Mouse (Mus musculus): Measurements from ENCODE around the gene Hdhd5.

Hdhd5 gene

DNA sequence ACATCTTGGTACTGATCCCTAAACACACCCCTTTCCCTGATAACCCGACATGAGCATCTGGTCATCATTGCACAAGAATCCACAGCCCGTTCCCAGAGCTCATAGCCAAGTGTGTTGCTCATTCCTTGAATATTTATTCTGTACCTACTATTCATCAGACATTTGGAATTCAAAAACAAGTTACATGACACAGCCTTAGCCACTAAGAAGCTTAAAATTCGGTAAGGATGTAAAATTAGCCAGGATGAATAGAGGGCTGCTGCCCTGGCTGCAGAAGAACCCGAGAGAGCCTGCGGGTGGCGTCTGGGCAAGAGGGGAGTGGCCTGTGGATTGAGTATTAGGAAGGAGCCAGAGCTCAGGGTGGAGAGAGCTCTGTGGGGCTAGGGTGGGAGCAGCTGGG, 48.4 kb downstream of the Hdhd5 start:
- DNase-seq (ENCODE audit: low spot score) = no peak

DNA sequence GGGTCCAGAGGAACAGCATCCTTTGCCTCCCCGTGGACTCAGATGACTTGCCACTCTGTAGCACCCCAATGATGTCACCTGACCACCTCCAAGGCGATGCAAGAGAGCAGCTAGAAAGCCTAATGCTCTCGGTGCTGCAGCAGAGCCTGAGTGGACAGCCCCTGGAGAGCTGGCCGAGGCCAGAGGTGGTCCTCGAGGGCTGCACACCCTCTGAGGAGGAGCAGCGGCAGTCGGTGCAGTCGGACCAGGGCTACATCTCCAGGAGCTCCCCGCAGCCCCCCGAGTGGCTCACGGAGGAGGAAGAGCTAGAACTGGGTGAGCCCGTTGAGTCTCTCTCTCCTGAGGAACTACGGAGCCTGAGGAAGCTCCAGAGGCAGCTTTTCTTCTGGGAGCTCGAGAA, 49.1 kb downstream of the Hdhd5 start:
- DNase-seq (ENCODE audit: low spot score) = no peak

DNA sequence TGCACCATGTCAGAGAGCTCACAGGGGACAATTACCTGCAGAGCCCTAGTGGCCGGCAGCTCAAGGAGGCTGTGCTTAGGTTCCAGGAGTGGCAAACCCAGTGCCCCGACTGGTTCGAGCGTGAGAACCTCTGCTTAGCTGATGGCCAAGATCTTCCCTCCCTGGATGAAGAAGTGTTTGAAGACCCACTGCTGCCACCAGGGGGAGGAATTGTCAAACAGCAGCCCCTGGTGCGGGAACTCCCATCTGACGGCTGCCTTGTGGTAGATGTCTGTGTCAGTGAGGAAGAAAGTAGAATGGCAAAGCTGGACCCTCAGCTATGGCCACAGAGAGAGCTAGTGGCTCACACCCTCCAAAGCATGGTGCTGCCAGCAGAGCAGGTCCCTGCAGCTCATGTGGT, 49.6 kb downstream of the Hdhd5 start:
- DNase-seq (ENCODE audit: low spot score) = no peak

DNA sequence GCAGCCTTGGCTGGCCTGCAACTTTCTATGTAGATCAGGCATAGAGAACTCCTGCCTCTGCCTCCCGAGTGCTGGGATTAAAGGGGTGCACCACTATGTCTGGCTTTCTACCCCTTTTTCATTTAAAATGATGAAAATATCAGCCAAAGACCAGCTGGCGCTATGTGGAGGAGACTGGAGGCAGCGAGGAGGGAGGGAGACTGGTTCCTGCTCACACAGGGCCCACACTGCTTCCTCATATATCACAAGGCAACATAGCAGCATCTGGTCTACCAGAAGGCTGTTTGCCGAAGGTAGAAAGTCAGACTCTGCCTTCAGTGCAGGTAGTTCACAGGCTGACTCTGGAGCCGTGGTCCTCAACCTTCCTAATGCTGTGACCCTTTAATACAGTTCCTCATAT, 50.8 kb downstream of the Hdhd5 start:
- DNase-seq (ENCODE audit: low spot score) = no peak

DNA sequence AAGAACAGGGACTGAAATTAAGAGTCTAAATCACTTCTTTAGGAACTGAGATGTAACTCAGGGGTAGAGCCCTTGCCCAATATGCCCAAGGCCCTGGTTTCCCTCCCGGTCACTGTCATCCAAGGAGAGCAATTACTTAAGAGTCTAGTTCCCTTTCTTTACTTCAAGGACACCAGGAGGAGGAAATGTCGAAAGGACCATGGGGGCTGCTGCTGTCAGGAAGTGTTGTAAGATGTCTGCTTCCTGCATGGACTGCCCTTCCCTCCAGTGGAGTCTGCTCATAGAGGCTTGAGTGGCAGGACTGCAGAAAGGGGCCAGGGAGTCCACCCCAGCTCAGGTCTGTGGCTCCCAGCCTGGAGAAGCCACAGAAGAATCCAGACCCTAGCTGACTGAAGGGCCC, 51.8 kb downstream of the Hdhd5 start:
- no peak for DNase-seq (ENCODE audit: low spot score)

DNA sequence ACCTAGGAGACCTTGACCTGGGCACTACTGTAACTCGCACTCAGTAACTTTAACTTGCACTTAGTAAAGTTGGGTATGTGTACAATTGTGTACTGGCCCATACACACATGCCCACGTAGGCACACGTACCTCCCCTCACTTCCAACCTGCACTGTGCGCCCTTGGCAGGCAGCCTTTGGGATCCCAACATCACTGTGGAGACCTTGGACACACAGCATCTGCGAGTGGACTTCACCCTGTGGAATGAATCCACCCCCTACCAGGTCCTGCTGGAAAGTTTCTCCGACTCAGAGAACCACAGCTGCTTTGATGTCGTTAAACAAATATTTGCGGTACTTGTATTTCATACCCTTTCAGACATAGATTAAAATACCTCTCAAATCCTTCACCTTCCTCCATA, 55.8 kb downstream of the Hdhd5 start:
- no peak for DNase-seq (ENCODE audit: low spot score)

DNA sequence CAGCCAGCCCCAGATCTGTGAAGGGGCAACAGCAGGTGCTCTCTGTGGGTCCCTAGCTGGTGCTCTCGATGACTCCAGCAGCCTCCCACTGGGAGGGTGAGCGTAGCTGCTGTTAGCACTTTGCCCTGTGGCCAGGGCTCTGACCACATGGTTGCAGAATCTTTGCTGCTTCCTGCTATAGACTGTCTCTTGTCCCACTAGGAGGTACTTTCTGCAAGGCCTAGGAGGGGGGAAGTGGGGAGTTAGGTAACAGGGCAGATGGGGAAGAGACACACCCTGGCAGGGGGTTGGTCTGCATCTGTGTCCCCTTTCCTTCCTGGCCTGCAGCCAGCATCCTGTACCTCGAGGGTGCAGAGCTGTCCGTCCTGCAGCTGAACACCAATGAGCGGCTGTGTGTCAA, 57.7 kb downstream of the Hdhd5 start:
- DNase-seq (ENCODE audit: low spot score) = no peak

DNA sequence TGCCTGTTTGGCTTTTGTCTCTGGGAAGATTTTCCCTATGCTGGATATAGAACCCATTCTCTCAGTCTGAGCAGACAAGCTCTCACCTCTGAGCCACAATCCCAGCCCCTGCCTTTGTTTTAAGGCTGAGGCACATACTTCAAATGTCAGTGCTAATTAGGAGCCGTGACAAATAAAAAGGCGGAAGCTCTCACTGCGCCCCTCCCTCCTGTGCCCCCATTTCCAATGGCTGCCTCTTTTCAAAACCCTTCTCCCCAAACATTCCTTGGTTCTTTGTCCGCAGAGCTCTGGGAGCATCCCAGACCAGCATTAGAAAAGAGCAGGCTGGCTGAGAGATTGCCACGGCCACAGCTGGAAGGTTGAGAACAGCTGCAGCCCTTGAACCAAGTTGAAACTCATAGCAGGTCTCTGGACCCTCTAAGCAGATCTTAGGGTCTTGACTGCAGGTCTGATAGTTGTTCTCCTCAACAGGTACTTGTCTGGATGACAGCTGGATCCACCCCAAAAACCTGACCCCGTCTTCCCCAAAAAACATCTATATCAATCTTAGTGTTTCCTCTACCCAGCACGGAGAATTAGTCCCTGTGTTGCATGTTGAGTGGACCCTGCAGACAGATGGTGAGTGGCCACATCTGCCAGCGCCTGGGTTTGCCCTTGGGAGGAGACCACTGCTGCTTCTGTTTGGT, 58.5 kb downstream of the Hdhd5 start:
- no peak for DNase-seq (ENCODE audit: low spot score)

DNA sequence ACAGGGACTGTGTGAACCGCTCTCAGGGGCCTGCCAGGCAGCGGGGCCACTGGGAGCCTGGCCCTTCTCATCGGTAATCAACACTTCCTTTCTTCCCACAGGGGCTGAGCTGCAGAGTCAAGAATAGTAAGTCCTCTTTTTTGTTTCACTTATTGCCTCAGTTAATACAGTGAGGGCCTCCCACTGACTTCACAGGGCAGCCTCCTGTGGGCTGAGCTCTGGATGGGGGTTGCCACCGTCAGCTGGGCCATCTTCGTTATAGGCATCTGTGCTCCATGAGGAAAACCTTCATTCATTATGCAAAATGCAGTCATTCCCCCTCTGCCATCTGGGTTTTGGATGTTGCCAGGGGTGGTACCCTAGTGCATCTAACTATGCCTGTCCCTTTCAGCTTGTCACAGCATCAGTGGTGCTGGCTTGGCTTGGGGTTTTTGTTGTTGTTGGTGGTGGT, 59.1 kb downstream of the Hdhd5 start:
- DNase-seq (ENCODE audit: low spot score) = no peak

DNA sequence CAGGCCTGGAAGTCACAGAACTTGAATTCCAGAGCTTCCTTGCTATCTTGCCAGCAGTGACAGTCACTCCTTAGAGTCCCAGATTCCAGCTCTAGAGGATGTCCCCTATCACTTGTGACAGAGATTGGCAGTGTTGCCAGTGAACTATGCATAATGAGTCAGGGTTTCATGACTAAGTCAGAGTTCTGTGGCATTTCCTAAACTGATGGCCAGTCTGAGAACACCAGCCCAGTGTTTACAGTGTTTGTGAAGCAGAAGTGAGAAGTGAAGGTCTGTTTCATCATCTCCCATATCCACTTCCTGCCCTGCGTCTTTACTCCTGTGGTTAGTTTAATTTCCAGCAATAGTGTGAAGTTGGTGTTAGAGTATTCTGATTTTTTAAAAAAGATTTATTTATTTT, 60.5 kb downstream of the Hdhd5 start:
- no peak for DNase-seq (ENCODE audit: low spot score)

DNA sequence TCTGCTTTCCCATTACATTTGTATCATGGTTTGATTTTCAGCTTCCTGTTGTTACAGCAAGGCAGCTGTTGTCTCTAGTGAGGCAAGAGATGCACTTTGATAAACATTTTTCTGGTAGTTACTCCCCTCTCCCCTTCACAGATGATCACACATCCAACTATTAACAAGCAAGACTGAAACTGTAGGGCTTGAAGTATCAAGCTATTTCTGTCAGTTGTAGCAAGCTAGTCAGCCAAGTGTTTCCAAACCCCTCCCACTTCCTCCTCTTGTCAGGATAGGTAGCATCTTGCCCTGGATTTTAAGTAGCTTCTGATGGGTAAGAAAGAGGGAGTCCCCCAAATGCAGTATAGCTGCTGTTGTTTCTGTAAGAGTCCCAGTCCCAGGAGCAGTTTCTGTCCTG, 61.3 kb downstream of the Hdhd5 start:
- DNase-seq (ENCODE audit: low spot score) = no peak

DNA sequence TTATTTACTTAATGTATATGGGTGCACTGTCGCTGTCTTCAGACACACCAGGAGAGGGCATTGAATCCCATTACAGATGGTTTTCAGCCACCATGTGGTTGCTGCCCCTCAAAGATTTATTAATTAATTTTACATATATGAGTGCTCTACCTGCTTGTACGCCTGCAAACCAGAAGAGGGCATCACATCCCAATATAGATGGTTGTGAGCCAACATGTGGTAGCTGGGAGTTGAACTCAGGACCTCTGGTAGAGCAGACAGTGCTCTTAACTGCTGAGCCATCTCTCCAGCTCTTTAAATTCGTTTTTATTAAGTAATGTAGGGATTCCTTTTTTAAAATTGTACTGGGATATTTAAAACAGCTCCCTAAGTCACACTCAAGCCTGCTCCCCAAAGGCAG, 61.9 kb downstream of the Hdhd5 start:
- no peak for DNase-seq (ENCODE audit: low spot score)

DNA sequence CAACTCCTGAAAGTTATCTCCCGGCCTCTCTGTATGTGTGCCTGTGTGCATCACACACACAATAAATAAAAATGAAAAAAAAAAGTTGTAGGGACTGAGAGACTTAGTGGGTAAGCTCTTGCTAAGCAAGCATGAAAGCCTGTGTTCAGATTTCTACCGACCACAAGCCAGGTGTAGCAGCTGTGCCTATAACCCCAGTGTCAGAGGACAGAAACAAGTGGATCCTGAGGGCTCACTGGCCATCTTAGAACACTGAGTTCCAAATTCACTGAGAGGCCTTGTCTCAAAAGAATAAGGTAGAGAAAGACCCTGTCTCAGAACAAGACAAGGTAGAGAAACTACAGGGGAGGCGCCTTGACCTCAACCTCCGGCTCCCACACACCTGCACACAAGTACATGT, 62.9 kb downstream of the Hdhd5 start:
- no peak for DNase-seq (ENCODE audit: low spot score)

DNA sequence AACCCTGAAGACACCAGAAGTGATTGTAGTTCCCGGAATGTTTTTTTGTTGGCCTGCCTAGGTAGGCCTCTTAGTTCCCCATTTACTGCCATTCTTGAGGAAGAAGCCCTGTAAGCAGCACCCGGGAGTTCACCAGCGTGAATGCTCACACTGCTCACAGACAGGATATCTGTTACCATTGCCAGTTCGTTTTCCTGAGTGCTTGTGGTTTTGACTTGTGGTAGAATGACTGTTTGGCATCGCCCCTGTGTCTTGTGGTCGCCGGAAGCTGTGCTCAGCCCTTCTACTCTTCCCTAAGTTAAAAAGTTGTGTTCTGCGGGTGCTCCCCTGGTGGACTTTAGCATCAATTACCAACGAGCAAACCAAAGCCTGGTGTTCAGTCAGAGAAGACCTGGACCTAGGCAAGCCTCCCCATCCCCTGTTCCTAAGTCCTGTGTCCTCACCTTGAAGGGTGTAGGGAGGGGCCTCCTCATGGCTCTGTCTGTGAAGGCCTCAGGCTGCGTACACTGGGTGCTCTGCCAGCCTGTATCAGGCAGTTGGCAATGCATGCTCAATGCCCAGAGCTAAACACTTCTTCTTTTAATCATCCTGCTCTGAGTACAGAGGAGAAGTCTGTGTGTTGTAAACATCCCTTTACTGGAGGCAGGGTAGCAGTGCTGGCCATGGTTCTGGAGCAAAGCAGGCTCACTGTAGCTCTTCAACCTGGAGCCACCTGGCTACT, 64.3 kb downstream of the Hdhd5 start:
- no peak for DNase-seq (ENCODE audit: low spot score)

DNA sequence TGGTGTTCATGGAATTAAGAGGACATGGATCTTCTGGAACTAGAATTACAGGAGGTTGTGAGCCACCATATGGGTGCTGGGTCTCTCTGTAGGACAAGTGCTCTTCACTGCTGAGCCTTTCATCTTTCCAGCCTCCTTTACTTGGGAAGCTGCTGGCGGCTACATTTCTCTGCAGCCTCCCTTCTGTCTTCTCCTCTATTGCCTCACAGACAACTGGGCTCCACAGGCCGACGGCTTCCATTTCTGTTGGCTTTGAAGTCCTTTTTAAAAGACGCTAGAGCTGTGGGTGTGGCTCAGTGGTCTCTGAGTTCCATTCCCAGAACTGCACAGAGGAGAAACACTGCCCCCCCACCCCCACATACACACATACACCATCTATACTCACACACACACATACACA, 65.7 kb downstream of the Hdhd5 start:
- no peak for DNase-seq (ENCODE audit: low spot score)

DNA sequence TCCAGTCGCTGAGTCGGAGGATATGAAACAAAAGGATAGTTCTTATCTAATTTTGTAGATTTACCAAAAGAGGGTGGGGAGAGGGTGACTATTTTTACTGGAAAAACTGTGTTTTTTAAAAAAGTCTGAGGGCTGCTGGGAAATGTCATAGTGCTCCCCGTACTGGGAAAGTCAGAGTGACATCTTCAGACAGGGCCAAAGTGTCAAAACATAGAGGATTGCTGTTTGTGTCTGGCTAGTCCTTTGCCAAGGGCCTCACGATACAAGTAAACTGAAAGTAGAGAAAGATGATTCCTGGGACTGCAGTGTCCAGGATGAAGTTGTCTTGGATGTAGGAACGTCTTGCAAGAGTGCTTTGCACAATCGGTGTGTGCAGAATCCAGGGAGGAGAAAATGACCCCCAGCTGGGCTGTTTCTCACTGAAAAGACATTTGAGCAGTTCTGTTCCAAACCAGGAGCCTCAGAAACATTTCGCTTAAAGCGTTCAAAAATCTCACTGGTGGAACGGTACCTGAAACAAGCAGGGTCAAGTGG, 66.6 kb downstream of the Hdhd5 start:
- no peak for DNase-seq (ENCODE audit: low spot score)

DNA sequence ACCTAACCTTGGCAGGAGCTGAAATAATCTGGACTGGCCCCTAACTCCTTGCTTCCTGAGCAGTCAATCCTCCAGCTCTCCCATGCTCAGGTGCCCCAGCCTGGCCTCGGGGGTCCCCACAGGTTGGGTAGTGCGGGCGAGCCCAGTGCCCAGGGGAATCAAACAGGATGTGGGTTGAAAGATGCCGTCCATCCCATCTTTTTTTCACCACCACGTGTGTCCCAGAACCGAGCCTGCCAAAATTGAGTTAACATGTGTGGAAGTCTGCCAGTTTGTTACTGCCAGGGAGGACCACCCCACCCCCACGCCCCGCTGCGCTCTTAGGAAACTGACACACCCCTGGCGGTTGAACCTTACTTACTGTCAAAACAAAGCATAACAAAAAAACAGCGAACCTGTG, 67.2 kb downstream of the Hdhd5 start:
- DNase-seq (ENCODE audit: low spot score) = no peak

DNA sequence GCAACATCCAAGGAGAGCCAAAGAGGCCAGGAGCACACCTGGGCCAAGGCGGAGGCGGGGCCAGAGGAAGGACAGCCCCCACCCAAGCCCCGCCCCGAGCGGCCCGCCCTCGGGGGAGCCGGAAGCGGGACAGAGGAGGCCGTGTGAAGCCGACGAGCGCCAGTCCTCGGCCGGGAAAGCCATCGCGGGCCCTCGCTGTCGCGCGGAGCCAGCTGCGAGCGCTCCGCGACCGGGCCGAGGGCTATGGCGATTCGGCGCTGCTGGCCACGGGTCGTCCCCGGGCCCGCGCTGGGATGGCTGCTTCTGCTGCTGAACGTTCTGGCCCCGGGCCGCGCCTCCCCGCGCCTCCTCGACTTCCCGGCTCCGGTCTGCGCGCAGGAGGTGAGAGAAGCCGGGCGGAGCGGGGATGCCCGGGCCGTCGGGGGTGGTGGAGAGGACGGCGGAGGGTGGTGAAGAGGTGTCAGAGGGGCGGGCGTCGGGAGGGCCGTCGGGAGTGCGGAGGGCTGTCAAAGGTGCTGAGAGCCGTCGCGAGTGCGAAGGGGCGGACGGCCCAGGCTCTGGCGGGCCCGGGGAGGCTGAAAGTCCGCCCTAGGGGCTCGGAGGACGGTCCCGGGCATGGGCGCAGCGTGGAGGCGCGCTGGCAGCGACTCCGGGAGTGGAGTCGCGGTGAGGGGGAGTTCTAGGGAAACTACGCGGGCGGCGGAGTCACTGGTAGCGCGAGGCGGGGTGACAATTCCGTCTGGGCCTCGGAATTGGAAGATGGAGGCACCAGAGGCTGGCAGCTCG, 67.8 kb downstream of the Hdhd5 start, which contains the start of gene Il17ra:
Gene Il17ra (plus strand): TSS at position 162 of the 786 bp plus-strand sequence.
- DNase-seq (ENCODE audit: low spot score) = peak; percentile 84

DNA sequence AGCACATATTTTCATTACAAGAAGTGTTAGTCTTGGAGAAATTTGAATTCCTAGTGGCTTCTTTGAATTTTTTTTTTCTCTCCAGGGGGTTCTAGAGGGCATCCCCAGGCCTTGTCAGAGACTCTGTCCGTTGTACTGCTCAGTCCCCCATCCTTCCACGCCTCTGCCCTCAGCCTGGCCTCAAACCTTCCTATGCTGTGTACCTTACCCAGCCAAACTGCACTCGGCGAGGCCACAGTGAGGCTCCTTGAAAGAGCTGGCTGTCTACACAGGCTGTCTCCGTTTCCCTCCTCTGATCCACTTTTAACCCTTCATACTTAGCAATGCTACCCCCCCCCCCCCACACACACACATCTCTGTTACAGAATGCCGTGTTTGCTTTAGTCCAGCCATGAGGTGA, 68.9 kb downstream of the Hdhd5 start:
- no peak for DNase-seq (ENCODE audit: low spot score)

DNA sequence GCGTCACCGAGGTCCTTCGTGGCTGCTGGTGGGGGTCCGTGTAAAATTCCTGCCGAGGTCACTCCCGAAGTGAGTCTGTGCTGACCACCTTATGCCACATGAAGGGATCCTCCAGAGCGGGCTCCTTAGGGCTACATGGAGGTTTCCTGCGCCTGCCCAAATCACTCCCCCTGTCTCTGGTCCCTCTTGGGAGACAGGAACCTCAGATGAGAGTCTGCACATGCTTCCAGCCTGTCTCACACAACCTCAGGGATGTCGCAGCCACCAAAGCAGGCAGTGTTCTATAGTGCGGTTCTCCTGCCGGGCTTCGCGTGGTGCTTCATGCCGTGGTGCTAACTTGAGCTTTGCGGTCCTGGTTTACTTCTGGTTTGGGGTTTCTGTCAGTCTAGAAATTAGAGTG, 69.9 kb downstream of the Hdhd5 start:
- no peak for DNase-seq (ENCODE audit: low spot score)

Data from spleen, adult 12 weeks (tissue).